Mouse (Mus musculus): ENCODE results near the gene Wnt7b.

DNA sequence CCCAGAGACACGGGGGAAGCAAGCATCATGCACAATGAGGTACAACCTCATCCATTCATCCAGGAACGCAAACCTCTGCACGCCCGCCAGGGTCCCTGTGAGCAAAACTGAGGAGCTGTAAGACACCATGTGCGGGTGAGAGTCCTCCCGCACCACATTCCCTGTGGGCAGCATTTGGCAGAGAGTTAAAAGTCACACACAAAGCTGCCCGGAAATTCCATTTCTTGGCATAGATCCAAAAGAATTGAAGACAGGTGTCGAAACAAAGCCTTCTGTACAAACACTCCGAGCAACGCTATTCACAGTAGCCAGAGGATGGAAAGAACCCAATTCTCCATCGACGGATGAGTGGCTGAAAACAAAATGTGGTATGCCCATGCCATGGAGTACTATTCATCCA lies 20.3 kb downstream of the Wnt7b start:
- TF ChIP-seq CTCF (IDR thresholded peaks at IDR 0.05), result no peak
- TF ChIP-seq EP300 (IDR thresholded peaks at IDR 0.05), result no peak
